Mouse (Mus musculus): ENCODE results near the gene Tnfrsf14. TPM values are rescaled to one million over a fixed set of nuclear protein-coding genes. Genes with fewer than 3 reads are reported as not detected.

The Tnfrsf14 gene
- total and polyA plus RNA-seq, 3 experiments: 8.2 to 13.4 TPM; not detected in 1

DNA sequence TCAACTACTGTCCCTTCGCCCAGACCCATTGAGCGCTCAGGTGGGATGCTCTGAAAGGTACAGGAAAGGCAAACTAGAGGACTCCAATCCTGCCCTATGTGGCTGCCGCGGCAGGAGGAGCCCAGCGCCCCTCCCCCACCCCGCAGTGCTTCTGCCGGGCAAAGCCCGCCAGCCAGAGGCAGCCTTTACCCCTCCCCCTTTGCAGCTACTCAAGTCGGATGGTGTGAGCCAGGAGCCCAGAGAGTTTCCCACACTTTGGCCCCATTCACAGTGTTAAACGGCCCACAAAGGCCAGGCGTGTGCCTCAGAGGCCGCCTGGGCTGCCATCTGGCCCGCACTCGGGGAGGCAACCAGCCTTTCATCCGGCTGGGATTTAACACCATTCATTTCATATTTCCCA lies 29.8 kb upstream of the Tnfrsf14 start:
- H3K27ac ChIP-seq (ENCODE audit: control insufficient read depth, low read depth, low read length): no peak overlapping the region
- no peaks in the 10 kb centered on the region for H3K79me2 ChIP-seq (ENCODE audit: control insufficient read depth, insufficient read depth, low read length, poor library complexity)
- no peaks in the 10 kb centered on the region for H3K9me3 ChIP-seq (replicated peaks; ENCODE audit: insufficient read depth, low read length)
- H3K36me3 ChIP-seq (ENCODE audit: control insufficient read depth in 1 of 2, insufficient read depth in 2 of 2, low read length in 2 of 2): no peaks in the 10 kb centered on the region
- DNase-seq (ENCODE audit: low read depth, low spot score): no peak
- H3K27me3 ChIP-seq (ENCODE audit: control insufficient read depth in 1 of 2, insufficient read depth in 2 of 2, low read length in 2 of 2): peaks cover 0 to 12% of the 10 kb centered on the region in 2 experiments; a peak in 2 of 4 replicates
- no peak overlapping the region for H3K9ac ChIP-seq (ENCODE audit: control insufficient read depth, low read depth, low read length, poor library complexity, severe bottlenecking)
- no peaks in the 10 kb centered on the region; a peak in 1 of 4 replicates for H3K4me1 ChIP-seq (ENCODE audit: control insufficient read depth in 1 of 2, insufficient read depth in 2 of 2, low read length in 2 of 2)
- H3K4me3 ChIP-seq (ENCODE audit: control insufficient read depth in 1 of 2, insufficient read depth in 1 of 2, low read depth in 2 of 2, low read length in 2 of 2): no peak overlapping the region
- TF ChIP-seq ZC3H11A (IDR thresholded peaks at IDR 0.05; ENCODE audit: low read depth, low read length): no peak
- no peak for TF ChIP-seq MAFK (IDR thresholded peaks at IDR 0.05; ENCODE audit: borderline replicate concordance, low read depth, low read length)
- TF ChIP-seq TBP (IDR thresholded peaks at IDR 0.05; ENCODE audit: low read depth, low read length): no peak
- no peak for TF ChIP-seq POLR2AphosphoS2 (IDR thresholded peaks at IDR 0.05; ENCODE audit: low read length)
- no peak for TF ChIP-seq MAX (IDR thresholded peaks at IDR 0.05; ENCODE audit: low read length)
- no peak for TF ChIP-seq SMC3 (IDR thresholded peaks at IDR 0.05; ENCODE audit: low read depth, low read length)
- TF ChIP-seq MAZ (IDR thresholded peaks at IDR 0.05; ENCODE audit: low read depth, low read length): no peak
- no peak for TF ChIP-seq ZKSCAN1 (IDR thresholded peaks at IDR 0.05; ENCODE audit: low read depth, low read length)
- TF ChIP-seq POLR2AphosphoS5 (IDR thresholded peaks at IDR 0.05; ENCODE audit: borderline replicate concordance, low read depth, low read length): no peak
- no peak for TF ChIP-seq POLR2A (IDR thresholded peaks at IDR 0.05; ENCODE audit: control insufficient read depth in 1 of 2, insufficient read depth in 1 of 2, low read depth in 1 of 2, low read length in 2 of 2, poor library complexity in 1 of 2)
- no peak for TF ChIP-seq MEF2A (IDR thresholded peaks at IDR 0.05; ENCODE audit: extremely low read depth, insufficient replicate concordance, low read depth, low read length, poor library complexity, severe bottlenecking)
- TF ChIP-seq USF1 (IDR thresholded peaks at IDR 0.05; ENCODE audit: low read depth, low read length): no peak
- TF ChIP-seq TCF12 (IDR thresholded peaks at IDR 0.05; ENCODE audit: low read depth, low read length): no peak
- no peak for TF ChIP-seq CTCF (IDR thresholded peaks at IDR 0.05 in 2 of 3, conservative IDR thresholded peaks at IDR 0.05 in 1 of 3; ENCODE audit: control insufficient read depth in 1 of 3, insufficient read depth in 1 of 3, low read depth in 2 of 3, low read length in 3 of 3, poor library complexity in 1 of 3, severe bottlenecking in 1 of 3)
- no peak for TF ChIP-seq HCFC1 (IDR thresholded peaks at IDR 0.05; ENCODE audit: low read depth, low read length)
- no peak for TF ChIP-seq E2F4 (IDR thresholded peaks at IDR 0.05; ENCODE audit: borderline replicate concordance, low read depth, low read length)
- no peak for TF ChIP-seq ELF1 (IDR thresholded peaks at IDR 0.05; ENCODE audit: low read depth, low read length)
- TF ChIP-seq RAD21 (IDR thresholded peaks at IDR 0.05; ENCODE audit: low read depth, low read length): no peak
- TF ChIP-seq CHD2 (IDR thresholded peaks at IDR 0.05; ENCODE audit: low read length): no peak
- TF ChIP-seq NELFE (IDR thresholded peaks at IDR 0.05; ENCODE audit: low read depth, low read length): no peak

DNA sequence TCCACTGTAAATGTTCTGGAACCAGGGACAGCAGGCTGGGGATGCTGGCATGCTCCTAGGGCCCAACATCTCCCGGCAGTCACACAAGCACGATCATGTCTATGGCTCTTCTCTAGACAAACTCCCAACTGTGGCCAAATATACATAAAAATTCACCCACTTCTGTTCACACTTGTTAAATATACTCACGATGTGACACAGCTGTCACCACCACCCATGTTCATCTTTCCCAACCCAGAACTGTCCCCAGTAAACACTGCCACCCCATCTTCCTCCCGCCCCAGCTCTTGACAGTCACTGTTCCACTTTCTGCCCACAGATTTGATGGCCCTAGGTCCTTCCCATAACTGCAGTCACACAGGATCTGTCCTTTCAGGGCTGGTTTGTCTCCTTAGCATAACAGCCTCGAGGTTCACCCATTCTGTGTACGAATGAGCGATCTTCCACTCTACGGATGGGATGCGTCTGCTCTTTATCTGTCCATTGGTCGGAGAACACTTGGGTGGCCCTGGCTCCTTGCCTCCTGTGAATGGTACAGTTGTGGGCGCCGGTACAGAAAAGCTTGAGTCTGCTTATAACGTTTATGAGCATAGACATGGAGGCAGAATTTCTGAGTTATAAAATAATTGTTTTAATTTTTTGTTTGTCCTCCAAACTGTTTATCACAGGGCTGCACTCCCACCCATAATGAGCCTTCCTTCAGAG lies 29.1 kb upstream of the Tnfrsf14 start:
- Histone ChIP-seq H3K4me1 (ENCODE audit: control insufficient read depth in 1 of 2, insufficient read depth in 2 of 2, low read length in 2 of 2) (no peaks in the 10 kb centered on the region), H3K27ac (ENCODE audit: control insufficient read depth, low read depth, low read length) (no peak overlapping the region)

More for the DNA sequence above, 29.1 kb upstream of the Tnfrsf14 start:
- no peak for DNase-seq (ENCODE audit: low read depth, low spot score)
- Histone ChIP-seq H3K4me3 (ENCODE audit: control insufficient read depth in 1 of 2, insufficient read depth in 1 of 2, low read depth in 2 of 2, low read length in 2 of 2) (no peak overlapping the region), H3K9ac (ENCODE audit: control insufficient read depth, low read depth, low read length, poor library complexity, severe bottlenecking) (no peak overlapping the region), H3K9me3 (replicated peaks; ENCODE audit: insufficient read depth, low read length) (no peaks in the 10 kb centered on the region), H3K36me3 (ENCODE audit: control insufficient read depth in 1 of 2, insufficient read depth in 2 of 2, low read length in 2 of 2) (no peaks in the 10 kb centered on the region), H3K27me3 (ENCODE audit: control insufficient read depth in 1 of 2, insufficient read depth in 2 of 2, low read length in 2 of 2) (peaks cover 0 to 14% of the 10 kb centered on the region in 2 experiments; a peak in 2 of 4 replicates), H3K79me2 (ENCODE audit: control insufficient read depth, insufficient read depth, low read length, poor library complexity) (no peaks in the 10 kb centered on the region)
- TF ChIP-seq ZMIZ1 (IDR thresholded peaks at IDR 0.05; ENCODE audit: low read depth, low read length) (no peak), BHLHE40 (IDR thresholded peaks at IDR 0.05; ENCODE audit: borderline replicate concordance, low read depth, low read length) (no peak), E2F4 (IDR thresholded peaks at IDR 0.05; ENCODE audit: borderline replicate concordance, low read depth, low read length) (no peak), MEF2A (IDR thresholded peaks at IDR 0.05; ENCODE audit: extremely low read depth, insufficient replicate concordance, low read depth, low read length, poor library complexity, severe bottlenecking) (no peak)

All from MEL (cell line).